Mouse (Mus musculus): Measurements from ENCODE around the gene Nubp2. TPM values are rescaled to one million over a fixed set of nuclear protein-coding genes. Genes with fewer than 3 reads are reported as not detected.

Nubp2 gene
- polyA plus RNA-seq, 1 experiment from 2014 or later: 49.8 TPM

DNA sequence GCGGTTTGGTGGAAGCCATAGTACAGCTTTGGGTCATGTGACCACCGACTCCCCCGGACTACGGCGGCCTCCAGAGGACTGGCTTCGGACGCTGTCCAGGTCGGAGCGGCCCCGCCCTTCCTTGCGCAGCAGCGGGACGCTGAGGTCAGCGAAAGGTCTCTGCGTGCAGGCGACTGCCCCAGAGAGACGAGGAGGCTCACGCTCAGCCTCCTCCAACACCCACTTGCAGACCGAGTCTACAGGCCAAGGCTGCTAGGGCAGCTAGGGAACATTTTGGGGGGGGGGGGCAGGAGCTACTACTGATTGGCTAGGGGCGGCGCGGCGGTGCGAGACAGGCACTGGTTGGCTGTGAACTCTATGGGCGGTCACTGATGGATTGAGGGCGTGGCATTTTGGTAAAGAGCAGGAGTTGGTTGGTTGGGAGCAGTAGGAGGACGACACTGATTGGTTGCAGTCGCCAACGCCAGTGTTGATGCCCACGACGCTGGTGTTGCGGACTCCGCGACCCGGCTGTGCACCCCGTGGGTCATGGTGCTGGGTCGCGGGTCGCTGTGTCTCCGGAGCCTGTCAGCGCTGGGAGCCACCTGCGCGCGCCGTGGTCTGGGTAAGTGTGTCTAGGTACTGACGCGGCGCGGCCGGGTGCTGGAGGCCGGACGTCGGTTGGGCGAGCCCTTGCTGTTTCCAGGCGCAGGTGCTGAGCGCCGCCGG is 35.9 kb downstream of the Nubp2 start, which contains the start of gene Fahd1:
Fahd1 (minus strand) TSS at position 300 of the 708 bp plus-strand sequence.
- in situ Hi-C loops (cut with MboI; ENCODE audit: low pct_unique_long_range_greater_than_20kb): no loop called here
- POLR2A ChIA-PET: interaction anchor here (0.9 to 1.4 kb wide), 6 partner anchors 10 to 47 kb away, joined by 3 to 5 read pairs (median 3); partner anchors contain the start of genes Eme2 and Mrps34
- CTCF ChIA-PET: interaction anchor here (1.0 to 1.6 kb wide), 3 partner anchors 10 to 32 kb away, joined by 3 read pairs; partner anchors contain the start of gene Hagh
- TF ChIP-seq CTCF (IDR thresholded peaks at IDR 0.05): no peak
- DNase-seq (ENCODE audit: low read depth, low spot score): peak; percentile 86
- no peaks in the 10 kb centered on the region for H3K27me3 ChIP-seq
- ATAC-seq: peak; percentile 97

DNA sequence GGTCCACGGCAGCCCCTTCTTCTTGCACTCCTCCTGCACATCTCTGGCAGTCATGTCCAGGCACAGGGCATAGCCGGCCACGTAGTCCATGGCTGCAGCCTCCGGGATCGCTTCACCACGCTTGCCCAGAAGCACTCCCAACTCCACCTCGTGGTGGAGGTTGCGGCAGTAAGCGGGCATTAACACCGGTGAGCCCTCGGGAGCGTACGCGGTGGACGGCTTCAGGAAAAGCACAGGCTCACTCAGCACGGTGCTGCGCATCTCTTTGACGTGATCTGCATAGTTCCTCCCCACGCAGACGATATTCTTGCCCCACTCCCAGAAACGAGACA is 36.5 kb downstream of the Nubp2 start:
- POLR2A ChIA-PET: interaction anchor here (0.9 to 1.4 kb wide), 4 partner anchors 9 to 45 kb away, joined by 3 to 5 read pairs (median 4); partner anchors contain the start of genes Eme2 and Mrps34
- in situ Hi-C loops (cut with MboI; ENCODE audit: low pct_unique_long_range_greater_than_20kb): loop anchor here (5.0 kb wide), 1 partner anchor 38 kb away; the partner anchor contains the start of genes Nubp2 and Spsb3
- ATAC-seq (peak; percentile 26), DNase-seq (ENCODE audit: low read depth, low spot score) (no peak)
- no peaks in the 10 kb centered on the region for H3K27me3 ChIP-seq
- CTCF ChIA-PET: interaction anchor here (1.4 kb wide), 1 partner anchor 13 kb away, joined by 3 read pairs; no protein-coding TSS in a partner anchor
- no peak for TF ChIP-seq CTCF (IDR thresholded peaks at IDR 0.05)

- no peak for DNase-seq (ENCODE audit: low read depth, low spot score)
- ChIA-PET POLR2A (interaction anchor here (1.2 to 1.4 kb wide), 3 partner anchors 8 to 46 kb away, joined by 3 to 4 read pairs (median 3); partner anchors contain the start of genes Eme2, Igfals and Mrps34), CTCF (interaction anchor here (1.7 kb wide), 1 partner anchor 34 kb away, joined by 4 read pairs; no protein-coding TSS in a partner anchor)
- in situ Hi-C loops (cut with MboI; ENCODE audit: low pct_unique_long_range_greater_than_20kb): loop anchor here (5.0 kb wide), 1 partner anchor 39 kb away; the partner anchor contains the start of genes Nubp2 and Spsb3
- no peaks in the 10 kb centered on the region for H3K27me3 ChIP-seq
- TF ChIP-seq CTCF (IDR thresholded peaks at IDR 0.05): no peak
- ATAC-seq: no peak
Observed at GRCm38 (mm10) chr17:24848600-24849031, 37.5 kb downstream of the Nubp2 start.

DNA sequence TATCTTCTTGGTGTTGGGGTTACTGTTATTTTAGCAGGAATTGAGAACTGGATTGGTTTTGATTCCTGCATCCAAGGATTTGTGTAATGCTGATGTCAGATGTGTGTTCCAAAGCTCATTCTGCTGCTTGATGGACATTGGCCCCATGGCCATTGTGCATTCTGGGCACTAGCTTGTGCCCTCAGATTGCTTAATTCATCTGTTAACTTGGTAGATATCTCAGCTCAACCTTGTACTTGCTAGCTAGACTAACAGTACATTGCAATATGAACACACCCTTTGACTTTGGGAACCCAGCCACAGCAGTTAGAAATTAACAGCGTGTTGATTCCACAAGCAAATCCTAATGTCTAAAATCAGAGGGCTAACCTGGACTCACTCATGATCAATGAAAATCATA is 38.8 kb downstream of the Nubp2 start:
- in situ Hi-C loops (cut with MboI; ENCODE audit: low pct_unique_long_range_greater_than_20kb): loop anchor here (5.0 kb wide), 1 partner anchor 40 kb away; the partner anchor contains the start of genes Nubp2 and Spsb3
- ATAC-seq (no peak), DNase-seq (ENCODE audit: low read depth, low spot score) (no peak)
- ChIA-PET CTCF (no interaction called here), POLR2A (interaction anchor here (0.6 to 1.2 kb wide), 2 partner anchors 18 to 1145 kb away, joined by 3 read pairs; partner anchors contain the start of gene Igfals)
- no peaks in the 10 kb centered on the region for H3K27me3 ChIP-seq
- TF ChIP-seq CTCF (IDR thresholded peaks at IDR 0.05): no peak

DNA sequence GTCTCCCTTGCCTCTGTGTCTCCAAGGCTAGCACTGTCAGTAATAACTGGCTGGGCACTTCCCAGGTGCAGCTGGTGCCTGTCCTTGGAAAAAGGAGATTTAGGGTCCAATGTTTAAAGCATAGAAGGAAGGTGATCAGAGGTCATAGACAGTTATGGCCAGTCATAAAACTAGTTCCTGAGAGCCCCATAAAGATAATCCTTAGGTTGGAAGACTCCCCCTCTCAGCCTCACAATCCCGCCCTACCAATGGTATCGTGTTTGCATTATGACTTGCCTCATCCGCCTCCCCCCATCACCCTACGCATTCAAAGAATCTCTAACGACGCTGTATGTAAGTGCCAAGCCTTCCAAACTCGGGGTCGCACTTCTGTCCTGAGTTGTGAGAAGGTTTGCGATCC is 41.6 kb downstream of the Nubp2 start:
- CTCF ChIA-PET: interaction anchor here (0.9 to 2.3 kb wide), 3 partner anchors 29 to 99 kb away, joined by 3 to 6 read pairs (median 6); no protein-coding TSS in a partner anchor
- no peak for DNase-seq (ENCODE audit: low read depth, low spot score)
- in situ Hi-C loops (cut with MboI; ENCODE audit: low pct_unique_long_range_greater_than_20kb): no loop called here

GRCm38 (mm10) chr17:24842631-24843030 is 43.5 kb downstream of the Nubp2 start:
- DNase-seq (ENCODE audit: low read depth, low spot score): no peak
- peak; percentile 63 for TF ChIP-seq CTCF (IDR thresholded peaks at IDR 0.05)
- CTCF ChIA-PET: interaction anchor here (0.7 to 2.3 kb wide), 6 partner anchors 17 to 97 kb away, joined by 3 to 6 read pairs (median 3); no protein-coding TSS in a partner anchor
- H3K27me3 ChIP-seq: no peaks in the 10 kb centered on the region
- in situ Hi-C loops (cut with MboI; ENCODE audit: low pct_unique_long_range_greater_than_20kb): no loop called here
- no peak for ATAC-seq
- POLR2A ChIA-PET: no interaction called here

More for the DNA sequence above, 41.6 kb downstream of the Nubp2 start:
- TF ChIP-seq CTCF (IDR thresholded peaks at IDR 0.05): no peak
- H3K27me3 ChIP-seq: no peaks in the 10 kb centered on the region
- no peak for ATAC-seq
- POLR2A ChIA-PET: interaction anchor here (0.7 kb wide), 1 partner anchor 43 kb away, joined by 3 read pairs; no protein-coding TSS in a partner anchor

DNA sequence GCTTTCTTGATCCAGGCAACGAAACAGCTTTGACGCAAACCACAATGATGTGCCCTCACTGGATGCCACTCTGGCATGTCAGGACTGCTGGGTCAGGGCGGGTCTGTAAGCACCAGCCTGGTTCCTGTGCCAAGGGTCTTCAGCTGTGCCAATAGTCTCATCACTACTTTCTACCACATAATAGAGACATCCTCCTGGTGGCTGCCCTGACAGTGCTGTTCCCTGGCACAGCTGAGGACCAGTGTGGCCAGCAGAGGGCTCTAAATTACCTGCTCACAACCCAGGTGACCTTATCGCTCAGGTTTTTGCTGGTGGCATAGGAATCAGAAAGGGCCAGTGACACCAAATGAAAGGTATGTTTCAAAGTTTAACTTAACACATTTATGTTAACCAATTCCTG is 45.0 kb downstream of the Nubp2 start:
- in situ Hi-C loops (cut with MboI; ENCODE audit: low pct_unique_long_range_greater_than_20kb): no loop called here
- POLR2A ChIA-PET: interaction anchor here (0.7 to 1.2 kb wide), 2 partner anchors 8 to 19 kb away, joined by 3 read pairs; no protein-coding TSS in a partner anchor
- no peak for DNase-seq (ENCODE audit: low read depth, low spot score)
- peak; percentile 66 for TF ChIP-seq CTCF (IDR thresholded peaks at IDR 0.05)
- ATAC-seq: no peak
- CTCF ChIA-PET: interaction anchor here (1.3 to 2.2 kb wide), 2 partner anchors 41 to 82 kb away, joined by 3 to 7 read pairs; no protein-coding TSS in a partner anchor
- H3K27me3 ChIP-seq: peaks cover 4% of the 10 kb centered on the region

DNA sequence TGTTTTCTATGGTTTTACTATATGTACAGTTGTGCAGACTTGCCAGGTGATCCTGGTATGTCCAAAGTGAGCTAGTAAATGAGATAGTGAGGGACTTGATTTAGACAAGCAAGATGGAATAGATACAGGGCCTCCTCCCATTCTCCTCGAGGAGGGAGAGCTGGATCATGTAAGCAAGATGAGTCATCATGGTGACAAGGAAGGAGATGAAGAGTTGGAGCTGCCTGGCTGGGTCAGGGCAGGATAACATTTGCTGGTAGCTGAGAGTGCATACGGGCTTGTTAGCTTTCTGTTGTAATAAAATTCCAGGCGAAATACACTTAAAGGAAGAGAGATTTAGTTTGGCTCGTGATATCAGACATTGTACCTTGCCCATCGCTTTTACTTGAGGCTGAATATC is 45.8 kb downstream of the Nubp2 start:
- in situ Hi-C loops (cut with MboI; ENCODE audit: low pct_unique_long_range_greater_than_20kb): no loop called here
- peaks cover 5% of the 10 kb centered on the region for H3K27me3 ChIP-seq
- no peak for TF ChIP-seq CTCF (IDR thresholded peaks at IDR 0.05)
- DNase-seq (ENCODE audit: low read depth, low spot score): no peak
- no peak for ATAC-seq
- ChIA-PET CTCF (interaction anchor here (0.9 to 2.2 kb wide), 4 partner anchors 10 to 95 kb away, joined by 3 to 7 read pairs (median 4); partner anchors contain the start of gene Fahd1), POLR2A (interaction anchor here (0.7 to 1.2 kb wide), 2 partner anchors 9 to 1692 kb away, joined by 3 read pairs; no protein-coding TSS in a partner anchor)

DNA sequence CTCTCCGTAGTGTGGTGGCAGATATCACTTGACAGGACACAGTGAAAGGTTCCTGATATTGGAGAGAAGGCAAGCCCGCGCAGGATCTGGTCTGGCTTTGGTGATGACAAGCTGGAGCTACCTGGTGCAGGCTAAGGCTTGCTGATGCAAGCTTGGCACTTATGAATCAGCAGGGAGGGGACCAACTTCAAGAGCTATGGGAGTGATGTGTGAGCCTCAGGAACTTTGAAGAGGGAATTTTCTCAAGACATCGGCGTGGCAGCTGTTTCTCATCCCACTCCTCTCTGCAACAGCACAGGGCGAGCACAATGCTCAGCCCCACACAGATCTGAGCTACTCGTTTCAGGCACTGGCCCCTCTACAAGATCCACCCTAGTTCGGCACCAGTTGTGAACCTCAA is 46.3 kb downstream of the Nubp2 start, which contains the start of gene Hagh:
Hagh (plus strand) TSS at position 302 of the 400 bp plus-strand sequence.
- DNase-seq (ENCODE audit: low read depth, low spot score) (no peak), ATAC-seq (no peak)
- ChIA-PET CTCF (interaction anchor here (0.9 to 2.2 kb wide), 4 partner anchors 11 to 94 kb away, joined by 3 to 7 read pairs (median 4); partner anchors contain the start of gene Fahd1), POLR2A (interaction anchor here (0.6 kb wide), 1 partner anchor 70 kb away, joined by 3 read pairs; no protein-coding TSS in a partner anchor)
- TF ChIP-seq CTCF (IDR thresholded peaks at IDR 0.05): no peak
- H3K27me3 ChIP-seq: peaks cover 7% of the 10 kb centered on the region
- in situ Hi-C loops (cut with MboI; ENCODE audit: low pct_unique_long_range_greater_than_20kb): no loop called here

Other genes with a start within 250 kb of the Nubp2 start
- gene Slc9a3r2, start 236.0 kb downstream of the Nubp2 start, polyA plus RNA-seq (2021): 32.3 TPM
- not detected for gene Npw, start 227.9 kb downstream of the Nubp2 start, polyA plus RNA-seq (2021)
- gene Zfp598, start 216.7 kb downstream of the Nubp2 start, polyA plus RNA-seq (2021): 48.0 TPM
- gene Syngr3, start 196.4 kb downstream of the Nubp2 start, polyA plus RNA-seq (2021): 2.7 TPM
- 47.6 TPM for gene Gfer, start 190.2 kb downstream of the Nubp2 start, polyA plus RNA-seq (2021)
- 2.4 TPM for gene Noxo1, start 190.1 kb downstream of the Nubp2 start, polyA plus RNA-seq (2021)
- gene Tbl3, start 178.7 kb downstream of the Nubp2 start, polyA plus RNA-seq (2021): 66.1 TPM
- 0.08 TPM for gene Rnf151, start 168.3 kb downstream of the Nubp2 start, polyA plus RNA-seq (2021)
- 1,141 TPM for gene Rps2, start 168.2 kb downstream of the Nubp2 start, polyA plus RNA-seq (2021)
- 362 TPM for gene Ndufb10, start 161.9 kb downstream of the Nubp2 start, polyA plus RNA-seq (2021)
- gene Rpl3l, start 158.5 kb downstream of the Nubp2 start, polyA plus RNA-seq (2021): 0.15 TPM
- gene Msrb1, start 149.7 kb downstream of the Nubp2 start, polyA plus RNA-seq (2021): 100 TPM
- gene Hs3st6, start 133.4 kb downstream of the Nubp2 start, polyA plus RNA-seq (2021): 2.9 TPM
- gene Meiob, start 82.1 kb downstream of the Nubp2 start, polyA plus RNA-seq (2021): 0.09 TPM
- 116 TPM for gene Hagh, start 46.2 kb downstream of the Nubp2 start, polyA plus RNA-seq (2021)
- 41.2 TPM for gene Fahd1, start 36.0 kb downstream of the Nubp2 start, polyA plus RNA-seq (2021)
- gene Igfals, start 20.4 kb downstream of the Nubp2 start, polyA plus RNA-seq (2021): 0.12 TPM
- 32.4 TPM for gene Spsb3, start 294 bp upstream of the Nubp2 start, polyA plus RNA-seq (2021)
- gene Eme2, start 8.7 kb upstream of the Nubp2 start, polyA plus RNA-seq (2021): 21.4 TPM
- gene Mrps34, start 8.8 kb upstream of the Nubp2 start, polyA plus RNA-seq (2021): 115 TPM
- gene Nme3, start 10.2 kb upstream of the Nubp2 start, polyA plus RNA-seq (2021): 39.8 TPM
- 66.3 TPM for gene Mapk8ip3, start 50.6 kb upstream of the Nubp2 start, polyA plus RNA-seq (2021)
- gene Jpt2, start 74.3 kb upstream of the Nubp2 start, polyA plus RNA-seq (2021): 50.2 TPM
- 14.6 TPM for gene Cramp1l, start 129.4 kb upstream of the Nubp2 start, polyA plus RNA-seq (2021)
- gene Ift140, start 129.7 kb upstream of the Nubp2 start, polyA plus RNA-seq (2021): 24.5 TPM
- 0.14 TPM for gene Tmem204, start 197.2 kb upstream of the Nubp2 start, polyA plus RNA-seq (2021)
- 26.7 TPM for gene Telo2, start 229.6 kb upstream of the Nubp2 start, polyA plus RNA-seq (2021)
- 0.05 TPM for gene Ptx4, start 234.4 kb upstream of the Nubp2 start, polyA plus RNA-seq (2021)
- gene Clcn7, start 247.0 kb upstream of the Nubp2 start, polyA plus RNA-seq (2021): 47.5 TPM

All from Patski (cell line).